Mouse (Mus musculus): ENCODE measurements around the gene Mapkapk5. TPM values are rescaled to one million over a fixed set of nuclear protein-coding genes. Genes with fewer than 3 reads are reported as not detected.

Mapkapk5 gene
- total RNA-seq, 2 experiments from 2014 or later, result 55.7 to 61.0 TPM

GRCm38 (mm10) chr5:121484801-121485200, 60.9 kb downstream of the Mapkapk5 start:
- DNase-seq, result no peak

- peak; percentile 46 for DNase-seq
Observed at GRCm38 (mm10) chr5:121477680-121478079, 68.0 kb downstream of the Mapkapk5 start.

GRCm38 (mm10) chr5:121476040-121476439, 69.7 kb downstream of the Mapkapk5 start:
- no peak for DNase-seq

Other genes starting within 250 kb of the Mapkapk5 start
- gene Trafd1, start 160.3 kb downstream of the Mapkapk5 start, total RNA-seq (2021), result 10 to 100 TPM; 55.0 to 66.2 TPM
- gene Naa25, start 148.0 kb downstream of the Mapkapk5 start, total RNA-seq (2021), result 10 to 100 TPM; 21.6 TPM
- gene Tmem116, start 94.0 kb downstream of the Mapkapk5 start, total RNA-seq (2021), result 1 to 10 TPM; 5.5 to 5.6 TPM
- 100 to 1,000 TPM; 110 TPM for gene Erp29, start 93.4 kb downstream of the Mapkapk5 start, total RNA-seq (2021)
- gene Adam1b, start 42.5 kb downstream of the Mapkapk5 start, total RNA-seq (2021), result not detected
- gene Adam1a, start 423 bp downstream of the Mapkapk5 start, total RNA-seq (2021), result 1 to 10 TPM; 3.1 to 3.8 TPM
- gene Gm42878, start 423 bp downstream of the Mapkapk5 start, total RNA-seq (2021), result not detected
- gene Aldh2, start 47.9 kb upstream of the Mapkapk5 start, total RNA-seq (2021), result 100 to 1,000 TPM in 1 of 2 experiments, 10 to 100 TPM in 1; 95.1 to 103 TPM
- 10 to 100 TPM; 21.0 to 21.2 TPM for gene Acad12, start 73.0 kb upstream of the Mapkapk5 start, total RNA-seq (2021)
- gene Acad10, start 114.6 kb upstream of the Mapkapk5 start, total RNA-seq (2021), result 1 to 10 TPM; 7.1 to 7.8 TPM
- gene Brap, start 114.7 kb upstream of the Mapkapk5 start, total RNA-seq (2021), result 10 to 100 TPM; 26.8 to 32.0 TPM
- gene Atxn2, start 165.4 kb upstream of the Mapkapk5 start, total RNA-seq (2021), result 100 to 1,000 TPM; 174 to 180 TPM